Mouse (Mus musculus) small intestine, adult 2 months (tissue): ENCODE measurements around the gene Zmynd8. TPM values are rescaled to one million over a fixed set of nuclear protein-coding genes. Genes with fewer than 3 reads are reported as not detected.

Experiments used
- H3K27ac ChIP-seq: fragments of 200-500 bp; 2 replicates; pipeline ENCODE4 v1.5.1; 2012; ENCODE audit warnings: low read depth, low read length, control low read depth, inconsistent platforms; ENCODE audit not compliant: insufficient read depth
- H3K27me3 ChIP-seq: fragments of 200-500 bp; 2 replicates; pipeline ENCODE4 v1.6.1; 2012; ENCODE audit warnings: mild to moderate bottlenecking, moderate library complexity, low read length, inconsistent platforms; ENCODE audit not compliant: control insufficient read depth, insufficient read depth
- H3K36me3 ChIP-seq: fragments of 200-500 bp; 2 replicates; pipeline ENCODE4 v1.6.1; 2012; ENCODE audit warnings: mild to moderate bottlenecking, low read length, control low read depth, inconsistent platforms; ENCODE audit not compliant: control insufficient read depth, insufficient read depth
- H3K4me1 ChIP-seq: fragments of 200-500 bp; 2 replicates; pipeline ENCODE4 v1.6.1; 2012; ENCODE audit warnings: low read length, inconsistent platforms, mixed read lengths; ENCODE audit not compliant: control insufficient read depth, insufficient read depth, insufficient read length
- H3K4me3 ChIP-seq: fragments of 200-500 bp; 2 replicates; pipeline ENCODE4 v1.5.1; 2012; ENCODE audit warnings: low read depth, mild to moderate bottlenecking, control low read depth, inconsistent platforms, low read length, moderate library complexity
- CTCF ChIP-seq: fragments of 200-500 bp; IDR thresholded peaks from 2 replicates; pipeline ENCODE4 v1.5.1; 2012; ENCODE audit warnings: low read depth, mild to moderate bottlenecking, control low read depth, inconsistent platforms, low read length, moderate library complexity, mixed read lengths; ENCODE audit not compliant: insufficient replicate concordance, insufficient read length; ENCODE audit errors: extremely low read depth
- POLR2A ChIP-seq: fragments of 200-500 bp; IDR thresholded peaks from 2 replicates; pipeline ENCODE4 v1.6.1; 2012; ENCODE audit warnings: low read depth, mild to moderate bottlenecking, control low read depth, inconsistent platforms, low read length, moderate library complexity
- WGBS: fragments of 180-500 bp; shearing (Covaris S2); methylation state at CpG from one replicate; pipeline ENCODE4 v1.1.7; 2018; 5-methylcytosine and 5-hydroxymethylcytosine counted together
- polyA plus RNA-seq: library from polyadenylated mRNA; depleted of rRNA; stranded (reverse); fragments of >200 nt; gene quantifications from 2 replicates; pipeline ENCODE4 v1.2.3, GENCODE M21; 2012

The Zmynd8 gene
- polyA plus RNA-seq, 1 experiment: 17.4 TPM

- 66% methylated on average over 8 of the region's 8 CpGs for WGBS
- TF ChIP-seq POLR2A (no peak), CTCF (no peak)
- Histone ChIP-seq H3K27ac (no peak overlapping the region), H3K4me1 (peaks cover 11% of the 10 kb centered on the region; the same call in 1 of the 2 replicates), H3K27me3 (no peaks in the 10 kb centered on the region), H3K4me3 (no peak overlapping the region), H3K36me3 (peaks cover 11% of the 10 kb centered on the region)
Observed at GRCm38 (mm10) chr2:165866412-165866811, 32.4 kb downstream of the Zmynd8 start.

GRCm38 (mm10) chr2:165864769-165865168 lies 34.0 kb downstream of the Zmynd8 start:
- Histone ChIP-seq H3K4me3 (no peak overlapping the region), H3K27me3 (no peaks in the 10 kb centered on the region), H3K36me3 (0 out of 2 replicates have a peak, but pooled peaks cover 3% of the 10 kb centered on the region), H3K4me1 (peaks cover 12% of the 10 kb centered on the region; the same call in 1 of the 2 replicates), H3K27ac (no peak overlapping the region)
- WGBS: 64% methylated on average over 3 of the region's 3 CpGs
- TF ChIP-seq CTCF (no peak), POLR2A (no peak)

GRCm38 (mm10) chr2:165861683-165862594 lies 36.9 kb downstream of the Zmynd8 start:
- Histone ChIP-seq H3K4me3 (no peak overlapping the region), H3K4me1 (peaks cover 25% of the 10 kb centered on the region), H3K36me3 (0 out of 2 replicates have a peak, but pooled peaks cover 3% of the 10 kb centered on the region), H3K27ac (no peak overlapping the region), H3K27me3 (no peaks in the 10 kb centered on the region)
- 92% methylated on average over 26 of the region's 26 CpGs for WGBS
- no peak for TF ChIP-seq CTCF
- no peak for TF ChIP-seq POLR2A

- Histone ChIP-seq H3K4me1 (peaks cover 34% of the 10 kb centered on the region), H3K27me3 (no peaks in the 10 kb centered on the region), H3K27ac (no peak overlapping the region), H3K4me3 (no peak overlapping the region), H3K36me3 (0 out of 2 replicates have a peak, but pooled peaks cover 3% of the 10 kb centered on the region)
- TF ChIP-seq POLR2A (no peak), CTCF (no peak)
- 87% methylated on average over 20 of the region's 20 CpGs for WGBS
Observed at GRCm38 (mm10) chr2:165860962-165861682, 37.7 kb downstream of the Zmynd8 start.

- 0 out of 2 replicates have a peak, but pooled peaks cover 3% of the 10 kb centered on the region for H3K36me3 ChIP-seq
- 97% methylated on average over 6 of the region's 6 CpGs for WGBS
- no peak overlapping the region for H3K27ac ChIP-seq
- TF ChIP-seq CTCF (no peak), POLR2A (no peak)
- no peak overlapping the region for H3K4me3 ChIP-seq
- H3K27me3 ChIP-seq: no peaks in the 10 kb centered on the region
- H3K4me1 ChIP-seq: peaks cover 40% of the 10 kb centered on the region
Observed at GRCm38 (mm10) chr2:165860447-165860846, 38.4 kb downstream of the Zmynd8 start.

- H3K36me3 ChIP-seq: 0 out of 2 replicates have a peak, but pooled peaks cover 2% of the 10 kb centered on the region
- peak overlapping the region; percentile 99 for H3K27ac ChIP-seq
- H3K27me3 ChIP-seq: no peaks in the 10 kb centered on the region
- peaks cover 44% of the 10 kb centered on the region for H3K4me1 ChIP-seq
- WGBS: 17% methylated on average over 12 of the region's 12 CpGs
- no peak for TF ChIP-seq POLR2A
- no peak for TF ChIP-seq CTCF
- H3K4me3 ChIP-seq: peak overlapping the region; percentile 61
Observed at GRCm38 (mm10) chr2:165858453-165859384, 40.1 kb downstream of the Zmynd8 start.
